Mouse (Mus musculus): ENCODE measurements around the gene Arhgap15. TPM values are rescaled to one million over a fixed set of nuclear protein-coding genes. Genes with fewer than 3 reads are reported as not detected.

Gene Arhgap15
- total and polyA plus RNA-seq, 3 experiments, result 16.6 to 40.3 (median 19.8) TPM

- Histone ChIP-seq H3K4me1 (ENCODE audit: control insufficient read depth in 1 of 2, insufficient read depth in 2 of 2) (no peaks in the 10 kb centered on the region), H3K27ac (ENCODE audit: insufficient read depth, low read depth) (no peak overlapping the region), H3K9me3 (replicated peaks; ENCODE audit: low read length) (no peaks in the 10 kb centered on the region), H3K9ac (ENCODE audit: insufficient read depth, low read depth) (no peak overlapping the region), H3K27me3 (replicated peaks) (no peaks in the 10 kb centered on the region), H3K4me2 (ENCODE audit: insufficient read depth, low read depth, poor library complexity, severe bottlenecking) (no peak overlapping the region), H3K36me3 (replicated peaks in 1 of 2; ENCODE audit: control insufficient read depth in 1 of 2, insufficient read depth in 1 of 2, low read length in 1 of 2) (no peaks in the 10 kb centered on the region), H3K79me2 (replicated peaks; ENCODE audit: control insufficient read depth, extremely low read depth, insufficient read depth, poor library complexity, severe bottlenecking) (0 out of 2 replicates have a peak, but pooled peaks cover 2% of the 10 kb centered on the region), H3K4me3 (replicated peaks in 1 of 3; ENCODE audit: low read depth in 2 of 3, low read length in 2 of 3, poor library complexity in 1 of 3) (no peak overlapping the region)
- in situ Hi-C loops (cut with MboI; ENCODE audit: low pct_ligation_motif_present, low pct_unique_long_range_greater_than_20kb, low sequenced_read_pairs) (no loop called here), dilution Hi-C loops (cut with MboI; ENCODE audit: extremely low pct_ligation_motif_present, extremely low pct_unique_long_range_greater_than_20kb, low sequenced_read_pairs) (no loop called here)
- TF ChIP-seq ETS1 (conservative IDR thresholded peaks at IDR 0.05; ENCODE audit: low read depth, low read length) (no peak), TBP (conservative IDR thresholded peaks at IDR 0.05; ENCODE audit: low read depth, low read length) (no peak), EP300 (IDR thresholded peaks at IDR 0.05; ENCODE audit: low read length) (no peak), MYC (IDR thresholded peaks at IDR 0.05; ENCODE audit: low read depth, low read length) (no peak), NRF1 (IDR thresholded peaks at IDR 0.05; ENCODE audit: low read depth, low read length) (no peak), MAZ (IDR thresholded peaks at IDR 0.05; ENCODE audit: low read depth, low read length) (no peak), PAX5 (IDR thresholded peaks at IDR 0.05; ENCODE audit: low read length) (no peak), CHD1 (IDR thresholded peaks at IDR 0.05; ENCODE audit: low read depth, low read length) (no peak), MAX (IDR thresholded peaks at IDR 0.05; ENCODE audit: low read length) (no peak), E2F4 (IDR thresholded peaks at IDR 0.05; ENCODE audit: insufficient replicate concordance, low read depth, low read length) (no peak), MXI1 (IDR thresholded peaks at IDR 0.05; ENCODE audit: low read depth, low read length) (no peak), USF1 (IDR thresholded peaks at IDR 0.05; ENCODE audit: low read depth, low read length) (no peak), JUN (IDR thresholded peaks at IDR 0.05; ENCODE audit: insufficient read depth, low read depth, low read length) (no peak), ELF1 (IDR thresholded peaks at IDR 0.05; ENCODE audit: low read depth, low read length) (no peak), GABPA (IDR thresholded peaks at IDR 0.05; ENCODE audit: insufficient replicate concordance, low read depth, low read length) (no peak), ZMIZ1 (IDR thresholded peaks at IDR 0.05; ENCODE audit: low read depth, low read length) (no peak), SIN3A (IDR thresholded peaks at IDR 0.05; ENCODE audit: low read length) (no peak), KAT2A (IDR thresholded peaks at IDR 0.05; ENCODE audit: insufficient replicate concordance, low read length) (no peak), BHLHE40 (IDR thresholded peaks at IDR 0.05; ENCODE audit: low read depth, low read length) (no peak)
- no peak for DNase-seq (ENCODE audit: extremely low read depth)
Observed at GRCm38 (mm10) chr2:43962466-43962865, 213.8 kb downstream of the Arhgap15 start.

- Histone ChIP-seq H3K36me3 (replicated peaks in 1 of 2; ENCODE audit: control insufficient read depth in 1 of 2, insufficient read depth in 1 of 2, low read length in 1 of 2) (peaks cover 0 to 3% of the 10 kb centered on the region in 2 experiments), H3K27me3 (replicated peaks) (no peaks in the 10 kb centered on the region), H3K4me3 (replicated peaks in 1 of 3; ENCODE audit: low read depth in 2 of 3, low read length in 2 of 3, poor library complexity in 1 of 3) (no peak overlapping the region), H3K4me1 (ENCODE audit: control insufficient read depth in 1 of 2, insufficient read depth in 2 of 2) (no peaks in the 10 kb centered on the region), H3K9me3 (replicated peaks; ENCODE audit: low read length) (no peaks in the 10 kb centered on the region), H3K4me2 (ENCODE audit: insufficient read depth, low read depth, poor library complexity, severe bottlenecking) (no peak overlapping the region), H3K79me2 (replicated peaks; ENCODE audit: control insufficient read depth, extremely low read depth, insufficient read depth, poor library complexity, severe bottlenecking) (0 out of 2 replicates have a peak, but pooled peaks cover 2% of the 10 kb centered on the region), H3K9ac (ENCODE audit: insufficient read depth, low read depth) (no peak overlapping the region), H3K27ac (ENCODE audit: insufficient read depth, low read depth) (no peak overlapping the region)
- dilution Hi-C loops (cut with MboI; ENCODE audit: extremely low pct_ligation_motif_present, extremely low pct_unique_long_range_greater_than_20kb, low sequenced_read_pairs) (no loop called here), in situ Hi-C loops (cut with MboI; ENCODE audit: low pct_ligation_motif_present, low pct_unique_long_range_greater_than_20kb, low sequenced_read_pairs) (no loop called here)
- TF ChIP-seq ZNF384 (IDR thresholded peaks at IDR 0.05; ENCODE audit: low read depth, low read length) (no peak), ZMIZ1 (IDR thresholded peaks at IDR 0.05; ENCODE audit: low read depth, low read length) (no peak), UBTF (IDR thresholded peaks at IDR 0.05; ENCODE audit: low read depth, low read length) (no peak), POLR2AphosphoS2 (IDR thresholded peaks at IDR 0.05; ENCODE audit: low read depth, low read length) (no peak), MEF2A (IDR thresholded peaks at IDR 0.05; ENCODE audit: borderline replicate concordance, low read depth, low read length) (no peak), CHD1 (IDR thresholded peaks at IDR 0.05; ENCODE audit: low read depth, low read length) (no peak), E2F4 (IDR thresholded peaks at IDR 0.05; ENCODE audit: insufficient replicate concordance, low read depth, low read length) (no peak), ELF1 (IDR thresholded peaks at IDR 0.05; ENCODE audit: low read depth, low read length) (no peak), SIN3A (IDR thresholded peaks at IDR 0.05; ENCODE audit: low read length) (no peak), MYC (IDR thresholded peaks at IDR 0.05; ENCODE audit: low read depth, low read length) (no peak), KAT2A (IDR thresholded peaks at IDR 0.05; ENCODE audit: insufficient replicate concordance, low read length) (no peak), RCOR1 (conservative IDR thresholded peaks at IDR 0.05; ENCODE audit: low read depth, low read length) (no peak), MXI1 (IDR thresholded peaks at IDR 0.05; ENCODE audit: low read depth, low read length) (no peak), ZKSCAN1 (IDR thresholded peaks at IDR 0.05; ENCODE audit: borderline replicate concordance, low read depth, low read length) (no peak)
- no peak for DNase-seq (ENCODE audit: extremely low read depth)
Observed at GRCm38 (mm10) chr2:43968581-43968980, 220.0 kb downstream of the Arhgap15 start.

Data from CH12.LX (cell line).